Mouse (Mus musculus) spleen, adult 2 months (tissue): Measurements from ENCODE around the gene Mgll. TPM values are rescaled to one million over a fixed set of nuclear protein-coding genes. Genes with fewer than 3 reads are reported as not detected.

Experiments used
- DNase-seq, 2 experiments: peaks; one replicate each; pipeline versions ENCODE4 v3.0.0 to v3.0.0-alpha.2; 2012 to 2021; ENCODE audit warnings: low spot score in 2 of 2, low read depth in 1 of 2
- H3K27ac ChIP-seq: fragments of 200-500 bp; 2 replicates; pipeline ENCODE4 v1.5.1; 2012; ENCODE audit warnings: low read length, inconsistent platforms; ENCODE audit not compliant: insufficient read depth
- H3K27me3 ChIP-seq: fragments of 200-500 bp; 2 replicates; pipeline ENCODE4 v1.6.1; 2012; ENCODE audit warnings: mild to moderate bottlenecking, moderate library complexity, low read length, inconsistent platforms; ENCODE audit not compliant: control insufficient read depth, insufficient read depth
- H3K36me3 ChIP-seq: fragments of 200-500 bp; 2 replicates; pipeline ENCODE4 v1.6.1; 2012; ENCODE audit warnings: mild to moderate bottlenecking, low read length, inconsistent platforms; ENCODE audit not compliant: control insufficient read depth, insufficient read depth
- H3K4me1 ChIP-seq: fragments of 200-500 bp; 2 replicates; pipeline ENCODE4 v1.6.1; 2011; ENCODE audit warnings: inconsistent platforms; ENCODE audit not compliant: control insufficient read depth, insufficient read depth, insufficient read length
- H3K4me3 ChIP-seq: fragments of 200-500 bp; 2 replicates; pipeline ENCODE4 v1.5.1; 2011; ENCODE audit warnings: mild to moderate bottlenecking, inconsistent platforms; ENCODE audit not compliant: insufficient read depth, insufficient read length; ENCODE audit errors: extremely low read depth
- CTCF ChIP-seq: fragments of 200-500 bp; IDR thresholded peaks from 2 replicates; pipeline ENCODE4 v1.5.1; 2011; ENCODE audit warnings: mild to moderate bottlenecking, inconsistent platforms; ENCODE audit not compliant: insufficient read depth, insufficient read length, insufficient replicate concordance; ENCODE audit errors: extremely low read depth
- POLR2A ChIP-seq: fragments of 200-500 bp; IDR thresholded peaks from 2 replicates; pipeline ENCODE4 v1.6.1; 2011; ENCODE audit warnings: low read depth, low read length, inconsistent platforms
- WGBS: fragments of 180-500 bp; shearing (Covaris S2); methylation state at CpG from one replicate; pipeline ENCODE4 v1.1.7; 2018; 5-methylcytosine and 5-hydroxymethylcytosine counted together
- polyA plus RNA-seq: library from polyadenylated mRNA; depleted of rRNA; stranded (reverse); fragments of >200 nt; gene quantifications from 2 replicates; pipeline ENCODE4 v1.2.3, GENCODE M21; 2012

Gene Mgll
- polyA plus RNA-seq, 1 experiment: 43.1 TPM

DNA sequence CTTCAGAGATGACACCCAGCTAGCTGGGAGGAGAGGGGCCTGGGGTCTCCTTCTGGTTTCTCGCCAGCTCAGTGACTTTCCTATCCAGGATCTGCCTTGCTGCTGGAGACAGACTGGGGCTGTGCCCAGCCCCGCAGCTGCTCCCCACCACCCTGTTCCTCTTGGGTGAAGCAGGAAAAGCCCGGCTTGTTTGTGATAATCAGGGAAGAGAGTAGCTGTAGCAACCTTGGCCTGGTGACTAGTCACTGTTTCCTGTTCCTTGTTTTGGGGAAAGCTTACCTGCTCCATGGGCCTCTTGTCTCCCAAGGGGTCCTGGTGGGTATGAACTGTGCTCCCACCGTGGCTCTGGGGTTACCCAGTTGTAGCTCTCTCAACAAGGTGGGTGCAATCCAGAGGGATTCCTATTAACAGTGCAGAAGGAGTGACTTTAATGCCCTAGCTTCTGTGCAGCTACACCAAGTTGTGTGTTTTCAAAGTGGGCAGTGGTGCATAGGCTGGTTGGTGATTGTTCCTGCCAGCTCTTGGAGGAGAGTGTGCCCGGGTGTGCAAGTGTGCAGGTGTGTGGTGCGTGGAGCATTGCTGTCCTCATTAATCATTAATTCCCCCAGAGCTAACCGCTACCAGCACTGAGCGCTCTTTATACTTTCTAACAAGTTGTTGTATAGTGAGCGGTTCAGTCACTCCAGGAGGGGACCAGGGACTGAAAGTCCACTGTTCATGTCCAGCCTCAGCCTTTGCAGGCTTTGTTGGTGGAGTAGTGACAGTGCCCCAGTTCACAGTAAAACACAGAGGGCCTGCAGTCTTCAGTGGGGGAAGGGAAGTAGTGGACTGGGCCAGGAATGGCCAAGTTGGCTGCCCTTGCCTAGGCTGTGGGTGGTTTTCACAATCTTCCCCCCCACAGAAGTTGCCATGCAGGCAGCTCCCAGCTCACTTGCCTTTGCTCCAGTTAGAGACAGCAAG lies 2.3 kb downstream of the Mgll start:
- 0 out of 2 replicates have a peak overlapping the region, but pooled peaks have one; percentile 10 for H3K4me3 ChIP-seq
- no peak for TF ChIP-seq POLR2A
- TF ChIP-seq CTCF: no peak
- H3K36me3 ChIP-seq: no peaks in the 10 kb centered on the region
- DNase-seq: no peak
- peaks cover 4% of the 10 kb centered on the region; the same call in 1 of the 2 replicates for H3K27me3 ChIP-seq
- WGBS: 70% methylated on average over 9 of the region's 9 CpGs
- peaks cover 17% of the 10 kb centered on the region for H3K4me1 ChIP-seq
- H3K27ac ChIP-seq: no peak overlapping the region

DNA sequence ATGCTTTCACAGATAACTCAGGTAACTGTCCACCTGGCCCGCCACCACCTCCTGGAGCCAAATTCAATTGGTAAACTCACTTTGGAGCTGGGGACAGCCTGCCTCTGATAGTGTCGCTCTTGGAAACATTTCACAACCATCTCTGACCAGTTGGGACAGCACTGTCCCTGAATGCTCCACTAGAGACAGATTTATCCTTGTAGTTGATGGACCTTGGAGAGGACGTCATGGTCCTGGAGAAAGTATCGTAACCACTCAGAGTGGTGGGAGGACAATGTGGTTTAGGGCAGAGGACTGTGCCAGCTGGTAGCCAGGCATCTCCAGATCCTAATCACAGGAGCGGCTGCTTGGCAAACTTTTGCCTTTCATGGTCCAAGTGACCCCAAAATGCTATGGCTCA lies 3.3 kb downstream of the Mgll start:
- no peak for DNase-seq
- 93% methylated on average over 5 of the region's 5 CpGs for WGBS
- TF ChIP-seq POLR2A (no peak), CTCF (no peak)
- no peak overlapping the region for H3K27ac ChIP-seq
- no peaks in the 10 kb centered on the region for H3K36me3 ChIP-seq
- H3K27me3 ChIP-seq: peaks cover 4% of the 10 kb centered on the region; the same call in 1 of the 2 replicates
- H3K4me1 ChIP-seq: peaks cover 23% of the 10 kb centered on the region
- no peak overlapping the region for H3K4me3 ChIP-seq

DNA sequence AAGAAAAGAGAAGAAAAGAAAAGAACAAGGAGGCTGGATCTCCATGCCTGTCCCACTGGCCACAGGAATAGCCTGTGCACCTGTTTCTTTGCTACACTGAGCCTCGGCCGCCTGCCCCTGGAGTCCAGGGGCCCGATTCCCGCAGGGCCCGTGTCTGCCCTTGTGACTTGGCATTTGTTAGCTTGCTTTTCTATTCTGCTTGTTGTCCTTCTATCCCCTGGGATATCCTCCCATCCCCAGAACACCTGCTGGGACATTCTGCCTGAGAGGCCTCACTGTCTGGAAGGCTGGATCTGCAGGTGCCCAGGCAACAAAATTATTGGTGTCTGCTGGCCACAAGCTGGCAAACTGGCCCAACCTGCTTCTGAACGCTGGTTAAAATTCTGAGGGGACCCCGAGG lies 3.8 kb downstream of the Mgll start:
- no peaks in the 10 kb centered on the region for H3K36me3 ChIP-seq
- DNase-seq: no peak
- no peak for TF ChIP-seq CTCF
- TF ChIP-seq POLR2A: no peak
- 94% methylated on average over 7 of the region's 7 CpGs for WGBS
- H3K27ac ChIP-seq: no peak overlapping the region
- H3K4me1 ChIP-seq: peaks cover 23% of the 10 kb centered on the region
- no peak overlapping the region for H3K4me3 ChIP-seq
- peaks cover 4% of the 10 kb centered on the region; the same call in 1 of the 2 replicates for H3K27me3 ChIP-seq

DNA sequence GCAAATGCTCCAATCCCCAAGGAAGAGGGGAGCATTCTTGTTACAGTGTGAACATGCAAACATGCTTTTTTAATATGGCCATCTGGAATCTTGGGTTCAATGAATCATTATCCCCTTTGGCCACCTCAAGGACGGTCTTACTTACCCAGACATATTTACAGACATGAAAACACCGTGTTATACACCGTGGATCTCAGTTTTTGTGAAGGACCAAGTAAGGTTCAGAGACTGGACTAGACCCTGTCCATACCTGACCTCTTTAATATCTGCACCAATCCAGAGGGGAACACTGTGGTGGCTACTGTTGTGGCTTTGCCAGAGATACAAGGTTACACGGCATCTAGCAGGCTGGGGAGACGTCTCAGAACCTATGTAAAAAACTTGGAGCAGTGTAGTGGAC lies 4.3 kb downstream of the Mgll start:
- H3K27me3 ChIP-seq: peaks cover 4% of the 10 kb centered on the region; the same call in 1 of the 2 replicates
- peaks cover 23% of the 10 kb centered on the region for H3K4me1 ChIP-seq
- no peak for TF ChIP-seq CTCF
- no peak for TF ChIP-seq POLR2A
- no peak for DNase-seq
- no peak overlapping the region for H3K4me3 ChIP-seq
- H3K36me3 ChIP-seq: no peaks in the 10 kb centered on the region
- 96% methylated on average over 5 of the region's 5 CpGs for WGBS
- H3K27ac ChIP-seq: no peak overlapping the region

DNA sequence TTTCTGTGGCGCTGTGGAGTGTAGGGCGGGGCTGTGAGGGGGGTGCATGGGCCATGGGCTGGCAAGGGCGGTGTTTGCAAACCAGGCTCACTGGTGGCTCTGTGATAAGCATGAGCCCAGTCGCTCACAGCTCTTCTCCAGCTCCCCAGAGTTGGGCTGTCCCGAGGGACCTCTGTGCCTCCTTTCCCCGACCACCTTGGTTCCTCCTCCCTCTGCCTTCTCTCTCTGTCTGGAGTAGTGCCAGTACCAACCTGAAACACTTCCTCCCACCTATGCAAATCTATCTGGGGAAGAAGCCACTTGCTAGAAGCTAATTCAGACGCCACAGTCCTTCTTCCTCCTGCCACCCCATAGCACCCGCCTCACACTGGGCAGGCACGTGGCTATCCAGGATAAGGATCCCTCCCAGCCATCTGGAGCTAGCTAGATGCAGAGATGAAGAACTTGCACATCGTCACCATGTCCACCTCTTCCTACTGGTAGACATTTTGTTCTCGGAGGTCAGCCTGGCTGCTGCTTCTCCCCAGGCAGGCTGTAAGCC lies 7.1 kb downstream of the Mgll start:
- H3K4me1 ChIP-seq: peaks cover 13% of the 10 kb centered on the region; the same call in 1 of the 2 replicates
- H3K36me3 ChIP-seq: no peaks in the 10 kb centered on the region
- H3K4me3 ChIP-seq: no peak overlapping the region
- TF ChIP-seq POLR2A: no peak
- TF ChIP-seq CTCF: no peak
- DNase-seq: peak in 1 of 2 experiments; percentile 33
- 36% methylated on average over 11 of the region's 11 CpGs for WGBS
- no peaks in the 10 kb centered on the region for H3K27me3 ChIP-seq
- peak overlapping the region; percentile 11; the same call in 1 of the 2 replicates for H3K27ac ChIP-seq

DNA sequence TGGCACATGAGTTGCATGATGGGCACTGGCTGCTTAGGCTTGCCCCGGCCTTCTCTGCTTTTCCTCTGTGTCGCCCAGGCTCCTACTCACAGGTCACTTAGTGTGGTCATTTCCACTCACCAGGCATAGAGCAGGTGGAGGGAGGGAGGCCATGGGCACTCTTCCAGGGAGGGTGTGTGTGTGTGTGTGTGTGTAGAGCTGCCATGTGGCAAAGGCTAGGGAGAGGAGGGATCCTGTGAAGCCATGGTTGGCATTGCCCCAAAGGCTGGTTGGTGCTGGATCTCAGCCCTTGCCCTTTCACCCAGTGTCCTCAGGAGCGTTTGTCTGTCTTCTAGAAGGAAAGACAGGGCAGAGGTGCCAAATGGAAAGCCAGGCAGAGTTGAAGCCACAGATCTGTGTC lies 7.8 kb downstream of the Mgll start:
- no peak for TF ChIP-seq POLR2A
- TF ChIP-seq CTCF: no peak
- WGBS: 85% methylated on average over 3 of the region's 3 CpGs
- DNase-seq: no peak
- no peaks in the 10 kb centered on the region for H3K27me3 ChIP-seq
- H3K4me1 ChIP-seq: peaks cover 19% of the 10 kb centered on the region; the same call in 1 of the 2 replicates
- peak overlapping the region; percentile 11; the same call in 1 of the 2 replicates for H3K27ac ChIP-seq
- no peaks in the 10 kb centered on the region for H3K36me3 ChIP-seq
- H3K4me3 ChIP-seq: no peak overlapping the region
